Mouse (Mus musculus) E14TG2a.4 (cell line): ENCODE results near the gene Gpr183.

Source experiments
- H3K27me3 ChIP-seq: 2 replicates; pipeline ENCODE4 v1.6.1; 2014; ENCODE audit warnings: low read length, control low read depth; ENCODE audit not compliant: insufficient read depth
- H3K36me3 ChIP-seq: 2 replicates; pipeline ENCODE4 v1.6.1; 2014; ENCODE audit warnings: low read length, control low read depth; ENCODE audit not compliant: insufficient read depth
- H3K4me1 ChIP-seq: replicated peaks from 2 replicates; pipeline ENCODE4 v1.6.1; 2014; ENCODE audit warnings: low read depth, low read length, control low read depth
- H3K4me3 ChIP-seq: replicated peaks from 2 replicates; pipeline ENCODE4 v1.5.1; 2014; ENCODE audit warnings: mild to moderate bottlenecking, low read length
- H3K9me3 ChIP-seq: 2 replicates; pipeline ENCODE4 v1.6.1; 2014; ENCODE audit warnings: low read length, control low read depth
- CTCF ChIP-seq: conservative IDR thresholded peaks from 2 replicates; pipeline ENCODE4 v1.5.1; 2014; ENCODE audit warnings: low read length
- NANOG ChIP-seq: IDR thresholded peaks from 2 replicates; pipeline ENCODE4 v1.6.1; 2014; ENCODE audit warnings: borderline replicate concordance, low read length, mixed read lengths
- POU5F1 ChIP-seq: IDR thresholded peaks from 2 replicates; pipeline ENCODE4 v1.6.1; 2014; ENCODE audit warnings: low read length, borderline replicate concordance

Gene Gpr183

DNA sequence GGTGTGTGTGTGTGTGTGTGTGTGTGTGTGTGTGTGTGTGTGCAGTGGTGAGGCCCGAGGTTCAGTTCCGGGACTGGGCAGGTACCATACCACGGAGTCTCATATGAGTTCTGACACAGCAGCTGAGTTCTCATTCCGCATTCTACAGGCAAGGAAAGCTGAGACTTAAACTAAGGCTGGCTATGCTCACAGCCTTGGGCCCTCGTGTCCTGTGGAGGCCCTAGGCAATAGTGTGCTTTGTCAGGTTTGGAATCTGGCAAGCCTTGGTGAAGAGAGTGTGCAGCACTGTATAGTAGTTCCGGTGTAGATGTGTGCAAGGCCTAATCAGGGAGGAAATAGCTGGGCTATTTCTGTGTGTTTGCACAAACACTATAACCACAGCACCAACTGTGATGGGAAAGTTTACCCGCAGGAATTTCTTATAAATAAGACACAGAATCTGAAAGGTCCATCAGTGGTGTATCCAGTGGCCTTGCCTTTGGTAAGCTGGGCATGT, 61.6 kb downstream of the Gpr183 start:
- TF ChIP-seq NANOG (no peak), POU5F1 (no peak), CTCF (no peak)
- H3K4me3 ChIP-seq: no peak overlapping the region
- H3K36me3 ChIP-seq: peaks cover 47% of the 10 kb centered on the region
- H3K27me3 ChIP-seq: no peaks in the 10 kb centered on the region
- peaks cover 13% of the 10 kb centered on the region for H3K4me1 ChIP-seq
- H3K9me3 ChIP-seq: no peaks in the 10 kb centered on the region
